Mouse (Mus musculus): ENCODE results near the gene Rhox11. TPM values are rescaled to one million over a fixed set of nuclear protein-coding genes. Genes with fewer than 3 reads are reported as not detected.

The Rhox11 gene
- polyA plus RNA-seq (2014; fragmentation: Illumina TruSeq; extraction: RNeasy Lipid Tissue Mini Kit (QIAGEN cat#74804); ENCODE audit: low replicate concordance): not detected

GRCm38 (mm10) chrX:38085041-38085440 is at the start of gene Rhox11:
Gene Rhox11, minus strand, starts transcription at chrX:38085141.

GRCm38 (mm10) chrX:38120982-38121381 is 36.0 kb upstream of the Rhox11 start, which contains the start of gene Rhox13:
Gene Rhox13, plus strand, starts transcription at chrX:38121219.

GRCm38 (mm10) chrX:38110807-38111206 is 25.9 kb upstream of the Rhox11 start, which contains the start of gene Rhox12:
Gene Rhox12, minus strand, starts transcription at chrX:38110907.

GRCm38 (mm10) chrX:38066175-38066574 is 18.8 kb downstream of the Rhox11 start, which contains the start of gene Rhox10:
Gene Rhox10, plus strand, starts transcription at chrX:38066475.

GRCm38 (mm10) chrX:38043014-38043413 is 41.9 kb downstream of the Rhox11 start, which contains the start of gene Btg1-ps2:
Gene Btg1-ps2, minus strand, starts transcription at chrX:38043114.

Other genes starting within 250 kb of the Rhox11 start
- not detected for gene Rhox8, start 206.2 kb downstream of the Rhox11 start, polyA plus RNA-seq (2014; fragmentation: Illumina TruSeq; extraction: RNeasy Lipid Tissue Mini Kit (QIAGEN cat#74804); ENCODE audit: low replicate concordance)
- not detected for gene Rhox7b, start 187.9 kb downstream of the Rhox11 start, polyA plus RNA-seq (2014; fragmentation: Illumina TruSeq; extraction: RNeasy Lipid Tissue Mini Kit (QIAGEN cat#74804); ENCODE audit: low replicate concordance)
- gene Rhox9, start 183.4 kb downstream of the Rhox11 start, polyA plus RNA-seq (2014; fragmentation: Illumina TruSeq; extraction: RNeasy Lipid Tissue Mini Kit (QIAGEN cat#74804); ENCODE audit: low replicate concordance): not detected
- gene Btg1-ps1, start 66.3 kb downstream of the Rhox11 start, polyA plus RNA-seq (2014; fragmentation: Illumina TruSeq; extraction: RNeasy Lipid Tissue Mini Kit (QIAGEN cat#74804); ENCODE audit: low replicate concordance): not detected
- not detected for gene Btg1-ps2, start 42.0 kb downstream of the Rhox11 start, polyA plus RNA-seq (2014; fragmentation: Illumina TruSeq; extraction: RNeasy Lipid Tissue Mini Kit (QIAGEN cat#74804); ENCODE audit: low replicate concordance)
- not detected for gene Rhox10, start 18.7 kb downstream of the Rhox11 start, polyA plus RNA-seq (2014; fragmentation: Illumina TruSeq; extraction: RNeasy Lipid Tissue Mini Kit (QIAGEN cat#74804); ENCODE audit: low replicate concordance)
- not detected for gene Rhox12, start 25.8 kb upstream of the Rhox11 start, polyA plus RNA-seq (2014; fragmentation: Illumina TruSeq; extraction: RNeasy Lipid Tissue Mini Kit (QIAGEN cat#74804); ENCODE audit: low replicate concordance)
- not detected for gene Rhox13, start 36.1 kb upstream of the Rhox11 start, polyA plus RNA-seq (2014; fragmentation: Illumina TruSeq; extraction: RNeasy Lipid Tissue Mini Kit (QIAGEN cat#74804); ENCODE audit: low replicate concordance)
- gene Zbtb33, start 104.7 kb upstream of the Rhox11 start, polyA plus RNA-seq (2014; fragmentation: Illumina TruSeq; extraction: RNeasy Lipid Tissue Mini Kit (QIAGEN cat#74804); ENCODE audit: low replicate concordance): 56.5 TPM
- 0.97 TPM for gene Tmem255a, start 167.3 kb upstream of the Rhox11 start, polyA plus RNA-seq (2014; fragmentation: Illumina TruSeq; extraction: RNeasy Lipid Tissue Mini Kit (QIAGEN cat#74804); ENCODE audit: low replicate concordance)
- not detected for gene Atp1b4, start 231.0 kb upstream of the Rhox11 start, polyA plus RNA-seq (2014; fragmentation: Illumina TruSeq; extraction: RNeasy Lipid Tissue Mini Kit (QIAGEN cat#74804); ENCODE audit: low replicate concordance)

All from small intestine, adult 10 weeks (tissue).